Mouse (Mus musculus): ENCODE results near the gene Mylk4. TPM values are rescaled to one million over a fixed set of nuclear protein-coding genes. Genes with fewer than 3 reads are reported as not detected.
A peak's percentile ranks its signal among the peaks of the same experiment; 100 is the strongest.

Gene Mylk4
- total RNA-seq, 2 experiments from 2014 or later, result 173 to 219 TPM

DNA sequence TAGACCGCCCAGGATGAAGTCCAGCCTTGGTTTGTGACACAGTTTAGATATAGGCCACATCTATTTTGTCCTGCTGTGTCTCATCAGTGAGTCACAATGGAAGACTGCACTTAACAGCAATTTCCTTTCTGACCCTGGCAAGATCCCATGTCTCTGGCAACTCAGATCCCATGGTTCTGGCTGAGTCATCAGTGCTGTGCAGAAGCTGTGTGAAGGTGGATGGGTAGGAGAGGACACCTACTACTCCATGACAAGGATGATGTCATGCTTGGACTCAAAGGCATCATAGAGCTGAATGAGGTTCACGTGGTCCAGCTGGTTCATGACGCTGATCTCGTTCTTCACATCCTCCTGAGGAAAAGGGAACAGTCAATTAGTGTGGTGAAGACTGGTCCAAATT is 62.0 kb downstream of the Mylk4 start:
- intact Hi-C loops (cut with DNase I), result no loop called here
- no peak for DNase-seq

DNA sequence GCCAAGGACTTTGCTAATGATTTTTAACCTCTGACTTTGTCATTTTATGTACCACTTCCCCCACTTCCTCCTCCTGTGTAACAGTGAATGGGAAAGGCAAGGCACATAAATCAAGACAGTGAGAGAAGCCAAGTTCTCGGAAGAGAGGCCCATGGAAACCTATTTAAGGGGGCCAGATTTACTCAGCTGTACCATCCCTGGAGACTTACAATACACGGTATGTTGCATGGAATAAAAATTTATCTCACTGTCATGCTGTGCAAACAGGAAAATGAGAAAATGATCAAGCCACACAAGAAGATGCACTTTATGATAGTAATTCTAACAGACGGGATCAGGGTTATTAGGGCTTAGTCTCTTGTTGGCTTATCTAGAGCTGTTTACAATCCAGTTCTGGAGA is 64.5 kb downstream of the Mylk4 start:
- no peak for DNase-seq
- intact Hi-C loops (cut with DNase I), result no loop called here

DNA sequence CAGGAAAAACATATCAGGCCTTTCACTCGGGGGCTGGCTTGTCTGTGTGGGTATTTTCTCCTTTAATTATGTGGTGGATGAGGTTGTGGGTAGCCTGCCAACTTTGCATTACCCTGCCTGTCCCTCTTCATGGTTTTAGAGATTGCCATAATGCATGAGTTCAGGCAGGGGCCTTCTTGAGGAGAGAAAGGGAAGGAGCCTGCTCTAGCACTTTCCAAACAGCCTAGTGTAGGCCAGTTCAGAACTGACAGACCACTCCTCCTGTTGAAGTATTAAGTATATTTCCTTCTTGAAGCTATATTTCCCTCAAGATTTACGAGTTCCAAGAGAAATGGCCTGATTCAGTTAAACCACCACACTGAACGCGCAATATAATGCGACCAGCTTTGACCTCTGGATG is 66.0 kb downstream of the Mylk4 start:
- intact Hi-C loops (cut with DNase I), result no loop called here
- DNase-seq, result no peak

DNA sequence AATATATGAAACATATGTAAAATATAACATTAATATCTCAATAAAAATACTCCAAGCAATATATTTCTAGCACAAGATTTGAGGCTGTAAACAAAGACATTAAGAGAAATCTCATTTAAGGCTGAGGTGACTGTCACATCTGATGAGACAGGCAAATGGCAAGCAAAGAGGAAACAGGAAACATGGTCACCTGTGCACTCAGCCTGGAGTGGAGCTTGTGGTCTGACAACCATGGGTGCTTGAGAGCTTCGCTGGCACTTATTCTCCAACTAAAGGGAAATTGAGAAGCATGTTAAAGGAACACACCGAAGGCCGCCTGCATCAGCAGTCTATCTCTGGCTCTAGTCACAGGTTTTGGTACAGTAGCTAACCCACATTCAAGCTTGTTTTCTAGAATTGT is 71.2 kb downstream of the Mylk4 start:
- intact Hi-C loops (cut with DNase I), result no loop called here
- no peak for DNase-seq

DNA sequence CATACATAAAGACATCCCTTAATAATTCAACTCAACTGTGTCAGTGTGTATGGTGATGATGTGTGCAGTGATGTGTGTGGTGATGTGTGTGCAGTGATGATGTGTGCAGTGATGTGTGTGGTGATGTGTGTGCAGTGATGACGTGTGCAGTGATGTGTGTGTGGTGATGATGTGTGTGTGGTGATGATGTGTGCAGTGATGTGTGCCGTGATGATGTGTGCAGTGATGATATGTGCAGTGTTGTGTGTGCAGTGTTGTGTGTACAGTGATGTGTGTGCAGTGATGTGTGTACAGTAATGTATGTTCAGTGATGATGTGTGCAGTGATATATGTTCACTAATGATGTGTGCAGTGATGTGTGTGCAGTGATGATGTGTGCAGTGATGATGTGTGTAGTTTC is 75.9 kb downstream of the Mylk4 start:
- DNase-seq, result no peak
- intact Hi-C loops (cut with DNase I), result no loop called here

DNA sequence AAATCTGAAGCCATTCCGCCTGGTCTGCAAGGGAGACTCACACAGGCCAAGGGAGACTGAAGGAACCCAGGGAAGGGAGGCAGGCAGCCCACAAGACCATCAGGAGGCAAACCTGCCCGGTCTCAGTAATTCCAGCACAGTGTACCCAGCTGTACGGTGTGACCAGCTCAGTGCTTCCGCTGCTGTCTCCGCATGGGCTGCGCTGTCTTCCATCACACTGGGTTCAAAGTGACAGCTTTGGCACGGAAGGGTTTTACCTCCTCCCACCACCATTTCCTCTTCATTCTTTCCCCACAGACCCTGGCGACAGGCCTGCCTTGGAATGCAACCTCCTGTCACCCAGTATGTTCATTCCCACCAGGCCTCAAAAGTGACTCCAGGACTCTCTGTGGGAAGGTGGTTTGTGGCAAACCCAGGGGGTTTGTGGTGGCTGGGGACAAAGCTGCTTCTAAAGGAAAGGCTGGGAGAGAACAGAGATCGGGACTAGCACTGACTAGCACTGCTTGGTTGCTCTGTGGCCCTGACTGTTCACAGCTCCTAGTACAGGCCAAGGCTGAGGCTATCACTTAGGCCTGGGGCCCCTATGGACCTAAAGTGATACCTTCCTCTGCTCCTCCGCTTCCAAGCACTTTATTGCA is 77.0 kb downstream of the Mylk4 start:
- DNase-seq, result peak in 1 of 2 experiments; percentile 21
- intact Hi-C loops (cut with DNase I), result no loop called here

DNA sequence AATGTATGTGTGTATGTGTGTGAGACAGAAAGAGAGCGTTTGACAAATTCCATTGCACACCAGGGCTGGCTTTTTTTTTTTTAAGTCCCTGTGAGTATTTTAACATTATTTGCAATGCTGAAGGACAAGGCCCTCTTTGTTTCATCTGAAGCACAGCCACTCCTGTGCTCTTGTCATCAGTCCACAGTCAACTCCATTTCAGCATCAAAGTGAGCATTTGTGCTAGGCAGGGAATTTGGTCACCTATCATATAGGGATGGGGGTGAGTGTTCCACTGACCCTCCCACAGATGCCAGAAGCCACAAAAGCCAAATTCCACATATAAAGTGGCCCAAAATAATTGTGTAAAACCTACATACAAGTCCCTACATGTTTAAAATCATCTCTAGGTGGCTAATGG is 78.4 kb downstream of the Mylk4 start:
- intact Hi-C loops (cut with DNase I), result no loop called here

DNA sequence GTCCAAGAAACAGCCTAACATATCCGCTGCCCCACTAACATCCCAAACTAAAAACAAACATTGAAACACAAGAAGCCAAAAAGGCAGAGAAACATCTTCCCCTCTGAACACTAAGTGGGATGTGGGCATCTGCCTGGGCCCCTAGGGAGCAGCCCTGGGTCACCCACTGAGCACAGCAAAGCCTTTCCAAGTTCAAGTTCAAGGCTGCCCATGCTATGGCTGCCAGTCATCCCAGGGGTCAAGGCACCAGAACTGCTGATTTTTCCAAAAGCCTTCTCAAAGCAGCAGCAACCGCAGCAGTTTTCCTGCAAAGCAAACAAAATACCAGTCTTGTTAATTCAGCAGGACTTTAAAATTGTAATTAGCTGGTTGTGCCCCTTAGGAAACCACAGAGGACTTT is 78.8 kb downstream of the Mylk4 start:
- DNase-seq, result no peak
- intact Hi-C loops (cut with DNase I), result no loop called here

More for the DNA sequence above, 78.4 kb downstream of the Mylk4 start:
- DNase-seq, result no peak

DNA sequence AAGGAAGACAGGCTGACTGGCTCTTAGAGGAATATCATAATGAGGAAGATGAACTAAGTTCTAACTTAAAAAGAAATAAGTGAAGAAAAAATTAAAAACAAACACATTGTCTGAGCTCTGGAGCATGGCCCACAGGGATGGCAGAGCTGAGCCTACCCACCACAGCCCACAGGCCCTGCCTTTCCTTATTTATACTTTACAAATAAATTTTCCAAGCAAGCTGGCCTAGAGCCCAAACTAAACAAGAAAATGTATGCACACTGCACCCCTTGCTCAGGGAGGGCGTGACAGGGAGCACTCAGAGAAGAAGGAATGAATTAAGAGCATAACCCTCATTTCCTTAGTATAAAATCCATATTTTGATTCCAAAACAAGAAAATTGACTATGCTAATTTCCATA is 82.2 kb downstream of the Mylk4 start:
- intact Hi-C loops (cut with DNase I), result no loop called here
- no peak for DNase-seq

DNA sequence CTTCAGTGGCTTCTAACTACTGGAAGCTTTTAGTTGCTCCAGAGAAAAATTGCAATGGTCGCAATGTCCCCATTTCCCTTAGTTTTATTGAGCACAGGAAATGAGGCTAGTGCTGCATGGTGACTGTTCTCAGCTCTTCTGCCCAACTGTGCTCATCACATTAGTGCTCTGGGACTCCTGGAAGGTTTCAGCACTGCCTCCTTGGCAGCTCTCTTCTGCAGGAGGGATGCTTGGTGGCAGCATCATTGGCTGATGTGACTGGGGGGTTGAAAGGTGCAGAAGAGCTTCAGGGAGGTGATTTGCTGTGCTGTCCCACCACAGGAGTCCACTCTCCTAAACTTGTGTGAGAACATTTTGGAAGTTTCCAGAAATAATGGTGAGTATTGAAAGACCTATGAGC is 84.4 kb downstream of the Mylk4 start:
- DNase-seq, result no peak
- intact Hi-C loops (cut with DNase I), result no loop called here

DNA sequence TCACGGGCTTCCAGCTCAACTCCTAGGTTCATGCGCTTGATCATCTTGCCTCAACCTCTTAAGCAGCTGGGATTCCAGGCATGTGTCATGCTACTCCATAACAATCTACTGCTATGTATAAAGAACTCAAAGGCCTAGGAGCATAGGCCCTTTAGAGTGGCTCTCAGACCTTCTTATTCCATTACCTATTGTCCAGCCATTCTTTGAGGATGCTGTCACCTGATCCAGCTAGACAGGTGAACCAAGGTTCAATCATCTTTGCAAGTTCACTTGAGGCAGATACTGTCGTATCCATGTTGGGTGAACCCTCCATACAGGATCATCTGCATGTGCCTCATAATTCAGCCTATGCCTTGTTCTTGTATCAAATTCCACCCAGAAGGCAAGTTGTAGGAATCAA is 84.8 kb downstream of the Mylk4 start:
- intact Hi-C loops (cut with DNase I), result no loop called here

DNA sequence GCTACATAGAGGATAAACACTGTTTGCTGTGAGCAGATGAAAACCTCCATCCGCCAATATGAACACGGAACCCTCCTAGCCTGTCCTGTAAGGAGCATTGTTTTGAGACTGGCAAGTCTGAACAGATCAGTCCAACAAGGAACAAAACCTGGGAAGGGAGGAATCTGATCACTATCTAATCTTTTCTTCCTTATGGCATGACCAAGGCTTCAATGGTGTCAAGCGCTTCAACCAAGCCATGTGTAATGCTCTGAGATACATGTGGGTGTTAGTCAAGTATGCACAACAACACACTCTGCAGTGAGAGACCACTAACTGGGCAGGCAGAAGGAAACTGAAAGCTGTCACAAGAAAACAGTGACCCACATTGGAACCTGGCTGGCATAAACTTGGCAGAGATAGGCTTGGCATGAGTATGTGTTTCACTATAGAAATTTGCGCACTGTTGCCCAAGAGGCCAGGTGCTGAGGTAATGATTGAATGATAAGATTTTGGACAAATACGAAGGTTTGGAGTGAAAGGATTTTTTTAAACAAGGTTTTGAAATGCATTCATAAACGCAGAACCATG is 89.8 kb downstream of the Mylk4 start:
- intact Hi-C loops (cut with DNase I), result no loop called here
- no peak for DNase-seq

More for the DNA sequence above, 84.8 kb downstream of the Mylk4 start:
- no peak for DNase-seq

DNA sequence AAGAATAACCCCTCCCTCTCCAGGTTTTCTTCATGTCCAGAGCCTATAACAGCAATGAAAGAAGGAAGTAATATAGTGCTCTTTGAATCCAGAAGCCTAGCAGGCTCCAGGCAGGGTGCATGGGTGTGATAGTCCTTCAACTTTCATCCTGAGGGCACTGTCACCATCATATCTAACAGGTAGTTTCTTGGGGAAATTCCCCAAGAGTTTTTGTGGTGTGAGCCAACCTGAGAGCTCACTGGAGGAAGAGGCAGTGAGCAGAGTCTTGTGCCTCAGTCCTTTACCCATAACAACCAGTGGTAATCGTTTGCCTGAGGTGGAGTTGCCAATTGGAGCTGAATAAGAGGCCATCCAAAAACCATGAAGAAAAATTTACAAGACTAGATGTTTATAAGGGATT is 91.2 kb downstream of the Mylk4 start:
- DNase-seq, result no peak
- intact Hi-C loops (cut with DNase I), result no loop called here

DNA sequence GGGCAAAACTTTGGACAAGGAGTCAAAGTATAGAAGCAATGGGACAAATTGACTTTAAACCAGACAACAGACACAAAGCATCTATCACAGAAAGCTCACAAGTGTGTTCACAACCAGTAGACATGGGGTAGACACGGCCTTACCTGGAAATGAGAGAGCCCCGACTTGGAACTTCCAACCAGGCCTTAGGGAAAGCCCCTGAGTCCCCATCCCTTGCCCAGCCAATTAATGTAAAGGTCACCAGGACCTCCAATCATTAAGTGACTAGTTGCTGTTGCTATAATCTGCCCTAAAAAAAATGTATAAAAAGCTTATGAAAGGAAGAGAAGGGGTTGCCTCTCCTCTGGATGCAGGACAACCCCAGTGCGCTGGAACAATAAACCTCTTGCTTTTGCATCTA is 93.5 kb downstream of the Mylk4 start:
- no peak for DNase-seq
- intact Hi-C loops (cut with DNase I), result no loop called here

DNA sequence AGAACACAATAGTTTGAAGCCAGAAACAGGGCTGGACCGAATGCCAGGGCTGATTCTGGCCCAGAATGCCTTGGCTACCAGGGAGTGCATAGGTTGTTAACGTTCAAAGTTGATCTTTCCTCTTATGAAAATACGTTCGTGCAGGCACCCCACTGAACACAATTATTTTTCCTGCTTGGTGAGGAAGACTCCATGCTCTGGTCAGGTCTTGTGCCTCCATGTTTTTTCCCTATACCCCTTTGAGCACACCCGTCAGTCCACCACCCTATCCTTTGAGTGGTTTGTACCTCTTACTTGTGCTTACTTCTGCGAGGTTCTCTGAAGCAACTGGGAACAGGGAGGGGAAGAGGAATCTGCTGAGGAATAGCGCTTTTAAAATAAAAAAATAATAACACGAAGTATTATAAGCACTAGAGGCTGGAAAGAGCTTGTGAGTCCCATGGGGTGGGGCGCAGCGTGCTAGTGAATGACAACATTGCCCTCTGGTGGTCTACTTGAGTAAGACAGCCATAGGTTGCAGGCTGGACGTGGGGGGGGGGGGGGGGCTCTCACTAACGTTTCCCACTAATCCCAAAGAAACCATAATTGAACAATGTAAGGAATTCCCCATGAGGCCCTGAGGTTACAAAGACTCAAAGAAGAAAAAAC is 102.8 kb downstream of the Mylk4 start:
- intact Hi-C loops (cut with DNase I), result loop anchor here (2.0 to 5.0 kb wide), 5 partner anchors 184 to 880 kb away; no protein-coding TSS in a partner anchor
- peak; percentile 69 to 82 for DNase-seq

DNA sequence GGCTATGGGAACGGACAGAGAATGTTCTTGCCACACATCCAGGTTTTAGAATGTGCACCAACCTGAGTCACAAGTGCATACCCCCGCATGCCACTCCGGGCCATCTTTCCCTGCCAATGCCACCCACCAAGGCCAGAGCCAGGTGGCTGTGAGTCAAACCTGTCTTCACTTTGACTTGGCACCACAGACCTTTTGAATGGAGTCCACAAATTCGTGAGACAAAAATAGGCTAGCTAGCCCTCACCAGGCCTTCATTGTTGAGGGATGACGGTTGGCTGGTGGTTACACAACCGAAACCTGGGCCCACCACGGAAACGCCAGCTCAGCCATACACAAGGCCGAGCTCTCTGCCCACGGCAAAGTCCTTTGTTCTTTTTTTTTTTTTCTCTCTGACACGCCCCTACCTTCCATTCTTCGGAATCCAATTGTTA is 103.6 kb downstream of the Mylk4 start:
- intact Hi-C loops (cut with DNase I), result loop anchor here (2.0 to 5.0 kb wide), 5 partner anchors 183 to 879 kb away; no protein-coding TSS in a partner anchor
- peak; percentile 35 to 69 for DNase-seq

DNA sequence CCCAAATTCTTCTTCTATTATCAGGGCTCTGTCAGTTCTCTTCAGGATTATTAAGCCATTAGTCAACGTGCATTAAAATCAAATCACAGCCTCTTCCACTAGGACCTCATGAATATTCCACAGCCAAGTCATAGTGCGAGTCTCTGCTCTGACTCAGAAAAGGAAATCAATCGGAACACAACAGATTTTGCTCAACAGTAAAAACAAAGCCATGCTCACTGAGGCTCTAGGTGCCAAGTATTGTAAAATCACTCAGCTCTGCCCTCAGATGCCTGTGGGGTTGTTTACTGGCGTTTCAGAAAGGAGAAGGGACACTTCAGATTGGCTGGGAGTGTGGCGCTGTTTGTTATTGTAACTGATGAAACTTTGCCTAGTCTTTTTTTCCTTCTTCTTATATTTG is 104.8 kb downstream of the Mylk4 start:
- DNase-seq, result no peak
- intact Hi-C loops (cut with DNase I), result no loop called here

DNA sequence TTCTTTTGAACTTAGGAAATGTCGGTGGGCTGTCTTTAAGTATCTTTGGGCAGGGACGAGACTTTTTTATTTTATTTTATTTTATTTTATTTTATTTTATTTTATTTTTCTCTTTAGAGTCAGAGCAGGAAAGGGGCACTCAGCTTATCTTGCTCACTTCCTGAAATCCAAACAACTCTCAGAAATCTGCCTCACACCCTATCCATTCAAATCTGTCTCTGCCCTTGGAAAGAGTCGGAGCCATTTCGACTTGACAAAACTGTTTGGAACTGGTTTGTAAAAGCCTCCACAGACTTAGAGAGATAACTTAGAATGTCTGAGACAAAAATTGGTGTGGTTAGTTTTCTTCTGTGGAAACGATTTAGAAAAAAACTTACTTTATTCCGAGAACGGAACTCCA is 113.0 kb downstream of the Mylk4 start:
- DNase-seq, result no peak
- intact Hi-C loops (cut with DNase I), result no loop called here

DNA sequence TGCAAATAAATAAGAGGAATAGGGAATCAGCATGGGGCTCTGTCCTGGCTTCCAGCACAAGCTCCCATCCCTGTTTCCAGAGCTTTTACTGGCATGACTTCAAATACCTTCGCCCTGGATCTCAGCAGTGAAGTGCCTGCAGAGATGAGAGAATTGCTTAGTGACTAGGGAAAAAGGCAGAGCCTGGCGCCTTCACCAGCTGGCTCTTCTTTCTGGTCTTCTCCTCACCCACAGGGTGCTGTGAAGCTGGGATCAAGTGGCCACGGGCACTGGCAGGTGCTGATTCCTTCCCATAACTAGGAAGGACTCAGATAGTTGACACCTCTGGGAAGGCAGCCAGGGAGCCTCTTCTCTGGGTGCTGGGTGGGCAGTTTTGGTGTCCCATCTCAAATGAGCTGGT is 115.5 kb downstream of the Mylk4 start:
- intact Hi-C loops (cut with DNase I), result no loop called here
- DNase-seq, result no peak

DNA sequence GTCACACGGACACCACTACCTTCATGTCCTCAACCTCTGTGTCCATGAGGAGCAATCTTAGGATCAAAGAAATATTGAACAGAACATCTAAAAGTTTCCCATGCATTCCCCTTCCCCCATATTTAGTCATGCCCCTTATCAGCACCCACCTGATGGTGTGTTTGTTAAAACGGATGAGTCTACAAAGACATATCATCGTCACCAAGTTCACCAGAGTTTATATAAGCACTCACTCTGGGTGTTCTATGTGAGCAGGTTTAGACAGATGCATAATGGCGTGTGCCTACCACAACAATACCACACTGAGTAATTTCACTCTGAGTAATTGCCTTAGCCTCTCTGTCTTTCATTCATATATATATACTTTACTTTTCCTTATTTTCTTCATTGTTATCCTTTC is 116.4 kb downstream of the Mylk4 start:
- DNase-seq, result no peak
- intact Hi-C loops (cut with DNase I), result no loop called here

DNA sequence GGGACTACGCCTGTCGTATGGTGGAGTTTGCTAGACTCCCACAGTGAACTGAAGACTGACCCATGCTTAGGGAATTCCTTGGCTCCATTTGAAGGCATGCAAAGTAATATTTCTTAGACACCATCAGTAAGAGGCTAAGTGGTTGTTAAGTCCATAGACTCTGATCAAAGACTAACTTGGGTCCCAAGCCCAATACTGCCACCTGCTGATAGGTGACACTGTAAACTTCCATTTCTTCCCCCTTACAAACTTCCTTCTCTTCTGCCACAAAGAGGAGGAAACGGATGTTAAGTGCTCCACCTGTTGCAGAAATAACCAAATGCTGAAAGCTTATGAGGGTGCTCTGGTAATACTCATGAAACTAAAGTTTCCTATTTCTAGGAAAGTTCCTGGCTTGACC is 121.7 kb downstream of the Mylk4 start:
- intact Hi-C loops (cut with DNase I), result loop anchor here (5.0 kb wide), 1 partner anchor 870 kb away; no protein-coding TSS in a partner anchor
- peak in 1 of 2 experiments; percentile 50 for DNase-seq

DNA sequence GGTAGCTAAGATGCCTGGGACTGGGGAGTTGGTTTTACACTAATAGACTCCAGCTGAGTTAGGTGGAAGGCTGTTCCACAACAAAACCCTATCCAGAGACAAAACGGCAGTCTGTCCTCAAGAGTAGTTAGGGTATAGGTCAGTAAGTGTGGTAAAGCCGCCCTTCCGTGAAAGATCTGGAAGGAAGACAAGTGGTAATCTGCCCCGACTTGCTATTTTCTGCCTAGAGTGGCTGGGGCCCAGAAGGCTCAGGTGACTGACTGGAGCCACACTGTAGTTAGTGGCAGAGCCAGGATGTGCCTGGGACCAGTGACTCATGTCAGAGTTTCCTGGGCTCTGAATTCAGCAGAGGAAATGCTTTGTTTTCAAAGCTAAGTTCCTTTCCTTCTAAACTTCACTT is 123.5 kb downstream of the Mylk4 start:
- intact Hi-C loops (cut with DNase I), result loop anchor here (5.0 kb wide), 1 partner anchor 868 kb away; no protein-coding TSS in a partner anchor
- DNase-seq, result peak; percentile 15 to 19

Measured in heart, postnatal 14 days (tissue).